Mouse (Mus musculus) urinary bladder, postnatal 10 days (tissue): Measurements from ENCODE around the gene Trip11.

Source experiments
- DNase-seq: peaks from one replicate; pipeline ENCODE4 v3.0.0; 2022; ENCODE audit warnings: low spot score

The Trip11 gene

DNA sequence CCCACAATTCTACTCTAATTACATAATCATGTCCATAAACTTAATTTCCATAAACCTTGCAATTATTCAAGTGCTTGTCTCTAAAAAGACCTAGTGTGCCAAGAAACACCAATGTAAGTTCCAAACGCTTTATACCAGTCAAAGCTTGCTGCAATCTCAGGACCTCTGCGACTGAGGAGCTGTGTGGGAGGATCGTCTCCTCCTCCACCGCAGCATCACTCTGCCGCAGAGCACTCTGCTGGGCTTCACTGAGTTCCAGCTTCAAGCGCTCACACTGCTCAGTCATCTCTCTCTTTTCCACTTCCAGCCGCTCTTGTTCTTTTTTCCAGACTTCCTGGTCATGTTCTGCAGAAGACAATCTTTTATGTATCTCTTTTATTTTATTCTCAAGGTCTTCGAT is 19.8 kb downstream of the Trip11 start:
- DNase-seq = no peak

DNA sequence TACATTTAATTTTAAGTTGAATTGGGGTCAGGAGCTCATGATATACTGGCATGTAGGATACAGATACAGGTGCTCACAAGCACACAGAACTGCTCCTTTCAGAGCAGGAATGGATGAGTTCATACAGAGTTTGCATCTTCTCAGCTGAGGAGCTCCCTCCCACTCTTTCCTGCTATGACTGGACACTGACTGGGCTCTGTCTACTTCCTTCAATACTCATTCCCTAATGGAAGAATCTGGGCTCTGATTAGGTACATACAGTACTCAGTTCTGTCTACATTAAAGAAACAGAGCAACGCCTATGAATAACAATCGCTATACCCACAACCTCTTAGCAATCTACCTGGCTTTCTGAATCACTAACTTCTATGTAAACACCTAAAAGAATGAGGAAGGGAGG is 20.2 kb downstream of the Trip11 start:
- DNase-seq = no peak

DNA sequence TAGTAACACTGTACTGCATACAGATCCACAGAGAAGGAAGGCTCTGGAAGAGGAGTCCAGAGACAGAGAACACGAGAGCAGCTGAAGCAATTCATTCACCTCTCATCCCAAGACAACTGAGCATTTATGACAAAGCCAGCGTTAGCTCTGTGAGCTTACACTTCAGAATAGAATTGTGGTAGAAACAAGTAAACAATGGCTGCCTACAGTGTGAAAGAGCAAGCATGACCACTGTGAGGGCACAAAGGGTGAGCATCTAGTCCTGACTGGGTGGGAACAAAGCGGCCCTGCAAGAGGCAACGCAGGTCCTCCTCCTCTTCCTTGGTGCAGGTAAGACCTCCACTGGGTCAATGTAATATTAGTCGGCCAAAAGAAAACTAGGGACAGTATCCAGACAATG is 22.0 kb downstream of the Trip11 start:
- no peak for DNase-seq

DNA sequence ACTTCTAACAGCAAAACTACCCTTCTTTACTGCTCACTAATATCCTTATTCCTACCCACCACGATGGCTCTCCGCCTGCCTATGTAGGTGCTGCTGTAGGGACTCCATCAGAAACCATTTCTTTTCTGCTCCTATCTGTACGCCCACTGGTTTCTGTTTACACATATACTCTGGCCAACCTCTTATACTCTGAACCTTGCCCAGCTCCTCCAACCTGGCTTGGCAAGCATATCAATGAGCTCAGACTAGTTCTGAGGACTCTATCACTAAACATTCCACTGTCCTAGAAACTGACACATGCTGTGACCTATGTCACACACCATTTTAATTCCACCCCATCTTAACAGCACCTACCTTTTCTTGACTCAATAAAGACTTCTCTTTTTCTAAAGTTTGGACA is 23.7 kb downstream of the Trip11 start:
- DNase-seq = no peak

DNA sequence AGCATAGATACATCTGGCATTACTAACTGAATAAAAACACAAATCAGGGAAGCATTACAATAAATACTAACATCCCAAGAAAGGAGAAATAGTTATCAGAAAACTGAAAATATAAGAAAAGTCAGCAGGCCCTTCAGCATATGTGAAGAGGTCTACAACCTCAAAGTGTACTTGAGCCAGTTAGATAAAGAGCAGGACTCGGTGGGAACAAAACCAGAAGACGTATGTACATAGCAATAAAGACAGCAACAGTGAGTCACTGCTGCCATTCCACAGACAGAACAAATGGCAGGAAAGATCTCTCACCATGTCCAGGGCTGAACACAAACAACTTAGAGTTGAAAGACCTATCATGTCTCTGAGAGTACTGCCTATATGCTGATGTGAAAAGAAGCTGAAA is 24.8 kb downstream of the Trip11 start:
- no peak for DNase-seq

DNA sequence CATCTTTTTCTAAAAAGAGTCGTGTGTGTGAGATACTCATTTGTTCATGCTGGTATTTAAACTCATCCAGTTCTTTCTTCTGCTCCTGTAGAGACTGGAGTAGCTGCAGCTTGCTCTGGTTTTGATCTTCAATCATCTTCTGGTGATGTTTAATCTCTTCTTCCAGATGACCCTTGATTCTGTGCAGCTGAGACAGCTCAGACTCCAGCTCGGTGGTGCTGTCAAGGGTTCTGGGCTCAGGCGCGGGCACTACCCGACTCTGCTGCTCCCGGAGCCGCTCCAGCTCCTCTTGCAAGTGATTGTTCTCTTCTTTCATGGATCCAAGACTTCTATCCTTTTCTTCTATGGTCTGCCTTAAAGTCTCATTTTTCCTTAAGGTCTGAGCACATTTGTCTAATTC is 28.1 kb downstream of the Trip11 start:
- no peak for DNase-seq

DNA sequence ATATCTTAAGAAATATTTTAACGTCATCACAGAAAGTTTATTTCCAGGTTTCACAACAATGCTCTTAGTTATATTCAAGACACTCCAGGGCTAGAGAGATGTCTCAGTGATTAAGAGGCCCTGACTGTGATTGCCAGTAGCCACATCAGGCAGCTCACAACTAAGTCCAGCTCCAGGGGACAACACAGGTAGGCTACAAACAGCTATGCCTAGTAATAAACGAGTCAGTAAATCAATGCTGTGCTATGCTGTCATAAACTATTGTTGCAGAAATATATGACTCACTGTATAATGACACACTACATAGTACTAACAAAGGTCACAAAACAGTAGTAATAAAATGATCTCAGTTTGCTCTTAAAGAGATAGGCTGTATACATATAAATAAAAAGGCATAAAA is 36.7 kb downstream of the Trip11 start:
- DNase-seq = no peak

DNA sequence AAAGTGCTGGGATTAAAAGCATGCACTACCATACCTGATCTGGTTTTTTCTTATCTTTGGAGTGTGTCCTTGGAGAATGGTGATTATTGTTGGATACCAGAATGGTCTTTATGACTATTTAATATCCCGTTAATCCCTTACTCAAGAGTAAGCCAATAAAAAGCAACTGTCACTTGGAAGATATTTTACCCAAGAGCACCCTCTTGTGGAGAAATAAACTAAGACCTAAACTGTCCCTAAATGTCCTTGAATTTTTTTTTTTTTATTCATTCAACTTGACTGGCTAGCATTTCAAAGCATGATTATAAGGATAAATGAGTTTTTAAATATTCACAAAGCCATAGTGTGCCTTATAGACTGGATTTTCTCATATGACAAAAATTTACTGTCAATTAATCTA is 38.0 kb downstream of the Trip11 start:
- DNase-seq = no peak

DNA sequence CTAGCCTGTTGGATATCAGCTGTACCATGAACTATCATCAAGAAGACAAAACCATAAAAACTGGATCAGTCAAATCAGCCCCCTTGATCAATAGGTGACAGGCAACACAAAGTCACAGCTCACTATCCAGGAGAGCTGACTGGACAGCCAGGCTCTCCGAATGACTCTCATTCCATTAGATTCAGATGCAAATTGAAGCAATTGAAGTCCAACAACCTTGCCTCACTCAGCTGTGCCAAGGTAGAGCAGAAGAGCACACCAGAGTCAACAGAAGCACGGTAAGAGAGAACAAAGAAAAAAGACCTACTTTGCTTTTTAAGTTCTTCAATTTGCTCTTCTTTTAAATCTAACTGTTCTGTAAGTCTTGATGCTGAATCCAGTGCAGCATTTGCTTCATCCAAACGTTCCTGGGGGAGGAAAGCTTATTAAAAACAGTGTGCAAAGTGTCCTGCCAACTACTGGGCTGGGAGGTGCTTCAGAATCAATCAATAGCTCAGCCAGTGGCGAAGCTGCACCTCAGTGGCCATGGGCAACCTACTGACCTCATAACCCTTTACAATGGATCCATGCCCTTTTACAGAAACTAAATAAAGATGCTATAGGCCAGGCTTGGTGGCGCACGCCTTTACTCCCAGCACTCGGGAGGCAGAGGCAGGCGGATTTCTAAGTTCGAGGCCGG is 50.6 kb downstream of the Trip11 start:
- DNase-seq = no peak

DNA sequence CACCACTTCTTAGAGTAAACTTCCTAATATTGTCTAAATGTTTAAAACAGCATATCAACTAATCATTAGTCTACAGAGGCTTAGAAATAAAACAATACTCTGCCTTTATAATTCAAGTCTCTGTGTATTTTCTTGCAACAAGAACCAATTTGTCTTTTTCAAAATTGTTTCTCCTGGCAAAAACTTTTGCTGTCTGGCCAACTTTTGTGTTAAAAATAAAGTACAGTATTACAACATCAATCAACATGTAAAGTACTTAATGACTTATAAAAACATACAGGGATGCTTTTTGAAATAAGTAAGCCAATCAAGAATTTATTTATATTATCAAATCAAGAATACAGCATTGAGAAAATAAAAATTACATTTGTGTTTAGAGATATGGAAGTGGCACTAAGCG is 52.8 kb downstream of the Trip11 start:
- DNase-seq = no peak

DNA sequence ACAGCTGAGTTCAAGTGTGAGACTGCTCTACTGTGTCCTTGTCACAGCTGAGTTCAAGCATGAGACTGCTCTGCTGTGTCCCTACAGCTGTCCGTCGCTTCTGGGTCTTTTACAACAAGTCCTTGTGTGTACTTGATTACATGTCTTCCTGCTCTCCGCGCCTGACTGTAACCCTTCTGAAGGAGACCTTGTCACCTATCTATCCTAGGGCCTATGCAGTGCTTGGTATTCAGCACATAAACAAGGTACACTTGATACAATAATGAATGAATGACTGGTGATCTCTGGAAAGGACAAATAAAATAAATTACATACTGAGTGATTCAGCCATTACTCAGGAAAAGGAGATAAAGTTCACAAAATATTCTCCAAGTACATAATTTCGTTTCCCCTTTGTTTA is 55.1 kb downstream of the Trip11 start:
- DNase-seq = no peak

DNA sequence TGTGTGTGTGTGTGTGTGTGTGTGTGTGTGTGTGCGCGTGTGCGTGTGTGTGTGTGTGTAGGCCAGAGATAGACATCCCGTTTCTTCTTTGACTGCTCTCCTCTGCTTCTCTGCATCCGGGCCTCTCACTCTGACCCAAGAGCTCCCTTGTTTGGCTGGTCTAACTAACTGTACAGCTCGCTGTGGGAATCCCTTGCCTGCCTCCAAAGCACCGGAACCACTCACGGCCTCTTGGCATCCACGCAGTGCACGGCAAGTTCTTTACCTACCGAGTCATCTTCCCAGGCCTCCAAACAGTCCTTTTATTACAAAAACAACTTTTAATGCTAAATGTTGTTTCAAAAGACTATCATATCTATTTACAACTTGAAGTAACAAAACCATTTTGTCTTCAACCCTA is 58.7 kb downstream of the Trip11 start:
- DNase-seq = no peak

DNA sequence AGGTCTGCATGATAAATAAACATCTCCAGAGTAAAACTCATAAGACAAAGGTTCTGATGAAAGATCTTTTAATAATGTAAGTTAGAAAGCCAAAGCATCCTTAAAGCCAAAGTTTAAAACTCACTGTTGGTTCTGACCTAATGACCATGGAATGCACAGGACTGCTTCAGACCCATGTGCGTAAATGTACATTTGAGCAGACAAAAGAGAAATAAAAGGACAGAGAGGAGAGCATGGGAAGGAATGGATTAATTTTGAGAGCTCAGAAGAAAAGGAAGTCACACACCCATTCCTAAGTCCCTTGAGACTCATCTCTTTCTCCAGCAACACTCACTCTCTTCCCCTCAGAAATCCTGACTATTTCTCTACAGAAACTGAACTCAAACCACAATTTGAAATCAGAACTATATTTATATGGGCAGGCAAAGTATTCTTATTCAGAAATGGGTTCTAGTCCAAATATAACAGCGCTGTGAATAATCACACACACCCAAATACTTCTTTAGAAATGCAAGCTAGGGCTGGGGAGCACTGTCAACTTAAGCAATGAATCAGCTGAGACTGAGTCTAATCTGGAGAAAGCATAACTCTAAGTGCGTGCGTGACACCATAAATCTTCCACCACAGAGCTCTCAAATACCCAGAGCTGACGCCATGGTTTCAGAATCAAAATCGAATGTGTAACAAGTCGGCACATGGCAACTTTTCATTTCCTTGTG is 61.1 kb downstream of the Trip11 start:
- DNase-seq = no peak

DNA sequence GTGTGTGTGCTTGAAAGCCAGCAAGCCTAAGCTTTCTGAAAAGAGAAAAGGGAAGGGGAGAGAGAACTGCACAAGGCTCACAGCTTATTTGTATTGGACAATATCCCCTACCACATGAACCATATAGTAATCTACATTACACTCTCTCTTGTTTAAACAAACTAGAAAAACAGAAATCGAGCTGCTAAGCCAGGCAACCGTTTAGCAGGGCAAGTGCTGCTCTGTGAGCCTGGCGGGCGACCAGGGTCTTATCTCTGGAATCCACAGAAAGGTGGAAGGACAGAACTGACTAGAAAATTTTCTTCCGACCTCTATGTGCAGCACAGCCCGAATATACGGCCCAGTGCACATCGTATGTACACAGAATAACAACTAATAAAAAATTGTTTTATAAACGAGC is 61.8 kb downstream of the Trip11 start:
- no peak for DNase-seq

DNA sequence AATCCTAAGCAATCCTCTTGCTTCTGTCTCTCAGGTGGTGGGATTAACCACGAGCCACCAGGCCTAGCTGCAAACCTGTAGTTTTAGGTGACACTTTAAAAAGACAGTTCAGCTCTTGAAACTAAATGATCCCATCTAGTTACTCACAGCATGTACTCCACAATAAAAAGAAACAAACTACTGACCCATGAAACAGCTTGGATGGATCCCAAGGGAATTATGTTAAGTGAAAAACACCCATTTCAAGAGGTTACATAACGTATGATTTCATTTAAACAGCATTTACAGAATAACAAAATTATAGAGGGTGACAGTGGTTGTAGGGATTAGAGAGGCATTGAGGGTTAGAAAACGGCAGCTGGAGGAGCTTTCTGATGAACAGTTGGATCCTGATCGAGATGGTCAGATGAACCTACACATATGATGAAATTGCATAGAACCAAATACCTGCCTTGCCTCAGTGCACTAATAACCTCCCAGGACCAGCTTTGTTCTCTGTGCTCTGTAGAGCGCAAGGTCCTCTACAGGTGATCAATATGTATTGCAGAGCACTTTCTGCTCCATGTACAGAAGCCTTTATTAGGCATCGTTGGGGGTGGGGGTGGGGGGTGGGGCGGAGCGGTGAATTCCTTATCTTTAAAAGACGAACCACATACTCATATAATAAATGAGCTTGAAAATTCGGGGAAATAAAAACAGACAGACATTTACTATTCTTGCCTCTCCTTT is 76.4 kb downstream of the Trip11 start:
- DNase-seq = no peak

DNA sequence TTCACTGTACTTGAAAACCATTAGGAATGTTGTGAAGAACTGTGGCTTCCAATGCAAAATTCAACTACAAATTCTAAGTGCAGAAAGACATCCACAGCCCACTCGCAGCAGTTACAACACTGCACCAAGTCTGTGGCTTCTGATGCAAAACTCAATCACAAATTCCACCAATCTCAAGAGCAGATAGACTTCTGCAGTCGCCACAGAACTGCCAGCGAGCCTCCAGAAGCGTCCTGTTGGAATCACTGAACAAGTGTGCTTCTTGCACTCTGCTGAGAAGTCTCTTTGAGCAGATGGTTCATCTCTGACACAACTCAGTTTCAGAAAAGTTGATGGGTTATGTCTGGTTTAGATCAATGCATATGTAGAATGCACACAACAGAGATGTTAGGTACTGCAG is 78.4 kb downstream of the Trip11 start:
- DNase-seq = no peak

DNA sequence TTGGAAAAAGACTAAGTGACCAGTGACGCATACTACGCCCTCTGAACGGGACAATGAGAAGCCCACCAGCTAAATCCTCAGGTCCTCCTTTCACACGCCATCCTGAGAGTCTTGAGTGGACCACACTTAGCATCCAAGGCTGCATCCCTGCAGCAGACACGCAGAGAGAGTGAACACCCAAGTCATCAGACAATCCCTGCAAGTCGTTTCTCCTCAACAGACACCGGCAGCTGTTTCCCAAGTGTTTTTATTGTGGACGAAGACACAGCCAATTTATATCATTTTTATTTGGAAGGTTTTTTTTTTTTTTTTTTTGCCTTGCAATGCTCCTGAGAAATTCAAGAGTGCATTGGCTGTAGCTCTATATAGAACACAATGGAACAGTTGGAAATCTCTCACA is 79.3 kb downstream of the Trip11 start:
- DNase-seq = no peak

DNA sequence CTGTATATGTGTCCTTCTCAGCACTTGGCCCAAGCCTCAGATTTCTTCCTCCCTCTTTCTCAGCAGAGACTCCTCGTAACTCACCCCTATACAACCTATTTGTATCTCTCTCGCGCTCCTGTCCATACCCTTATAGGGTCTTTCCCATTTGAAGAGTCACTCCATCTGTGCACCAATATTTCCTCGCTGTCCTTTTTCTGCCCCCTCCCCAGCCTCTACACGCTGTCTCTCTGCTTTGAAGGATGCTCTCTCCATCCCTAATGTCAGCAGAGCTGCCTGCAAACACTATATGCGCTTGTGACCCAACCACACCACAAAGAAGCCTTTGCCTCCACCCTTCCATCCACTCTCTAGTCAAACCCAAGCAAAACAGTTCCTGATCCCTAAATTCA is 80.0 kb downstream of the Trip11 start:
- no peak for DNase-seq

DNA sequence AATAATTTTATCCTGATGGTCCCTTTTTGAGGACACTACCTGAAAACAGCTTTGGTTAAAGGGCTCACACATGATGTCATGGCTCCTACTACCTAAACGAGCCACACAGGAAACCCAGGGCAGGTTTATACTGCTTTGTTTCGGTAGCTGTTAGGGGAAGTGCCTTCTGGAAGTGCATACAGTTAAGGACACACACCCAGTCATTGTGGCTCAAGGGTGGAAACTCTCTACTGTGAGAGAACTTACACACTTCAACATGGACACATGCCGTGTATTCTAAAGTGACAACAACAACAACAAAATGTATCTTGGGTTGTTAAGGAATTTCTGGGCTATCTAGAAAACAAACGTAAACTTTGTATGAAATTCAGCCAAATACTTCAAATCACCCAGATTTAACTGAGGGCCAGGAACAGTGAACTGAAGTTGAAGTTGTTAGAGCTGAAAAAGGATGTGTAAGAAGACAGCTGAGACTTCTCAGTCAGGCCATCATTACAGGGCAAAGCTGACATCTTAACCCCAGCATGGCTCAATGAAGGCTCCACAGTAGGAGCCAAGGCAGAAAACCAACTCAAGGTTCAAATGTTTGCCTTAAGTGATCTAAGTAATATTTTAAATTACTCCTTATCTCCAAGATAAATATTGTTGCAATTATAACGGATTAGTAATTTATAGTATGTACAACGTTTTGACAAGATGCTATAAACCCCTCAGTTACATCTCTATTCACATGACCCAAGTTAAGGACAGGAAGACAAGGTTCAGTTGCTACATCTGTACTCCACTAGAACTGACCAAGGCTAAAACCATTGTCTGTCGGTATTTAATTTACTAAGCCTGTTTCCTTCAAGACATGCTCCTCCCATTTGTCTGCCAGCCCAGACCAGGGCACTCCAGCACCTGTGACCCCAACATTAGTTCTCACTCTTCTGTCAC is 80.6 kb downstream of the Trip11 start:
- DNase-seq = no peak

DNA sequence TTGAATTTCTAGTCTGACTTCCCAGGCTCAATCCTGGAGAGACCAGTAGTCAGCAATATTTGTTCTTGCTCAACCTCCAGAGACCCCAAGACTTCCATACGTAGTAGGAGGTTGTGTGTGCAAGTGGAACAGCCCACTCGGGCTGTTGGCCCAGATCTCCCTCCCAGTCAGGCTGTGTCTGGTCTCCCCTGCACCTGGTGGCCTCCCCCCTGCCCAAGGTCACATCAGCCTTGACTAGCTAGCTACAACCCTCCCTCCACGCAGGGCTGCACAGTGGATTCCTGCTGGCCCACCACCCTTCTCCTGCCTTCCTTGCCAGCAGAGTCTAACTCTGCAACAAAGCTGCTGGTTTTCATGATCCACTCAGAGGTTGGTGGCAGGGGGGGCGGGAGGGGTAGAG is 81.8 kb downstream of the Trip11 start:
- no peak for DNase-seq

DNA sequence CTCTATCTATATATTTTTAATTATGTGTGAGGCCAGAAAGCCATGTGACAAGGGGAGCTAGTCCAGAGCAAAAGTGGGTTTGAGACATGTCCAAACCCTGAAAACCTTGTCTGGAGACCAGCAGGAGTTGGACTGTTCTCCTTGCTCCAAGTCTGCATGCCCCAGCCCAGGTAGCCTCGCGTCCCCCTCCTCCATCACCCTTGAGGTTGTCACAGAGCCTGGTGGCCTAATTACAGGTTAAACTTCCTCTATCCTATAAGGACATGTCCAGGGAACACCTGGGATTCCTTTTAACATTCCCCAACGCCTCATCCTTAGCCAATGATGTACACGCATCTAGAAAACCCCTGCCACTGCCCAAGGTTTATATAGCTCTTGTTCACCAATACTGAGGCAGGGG is 89.9 kb downstream of the Trip11 start:
- DNase-seq = no peak

DNA sequence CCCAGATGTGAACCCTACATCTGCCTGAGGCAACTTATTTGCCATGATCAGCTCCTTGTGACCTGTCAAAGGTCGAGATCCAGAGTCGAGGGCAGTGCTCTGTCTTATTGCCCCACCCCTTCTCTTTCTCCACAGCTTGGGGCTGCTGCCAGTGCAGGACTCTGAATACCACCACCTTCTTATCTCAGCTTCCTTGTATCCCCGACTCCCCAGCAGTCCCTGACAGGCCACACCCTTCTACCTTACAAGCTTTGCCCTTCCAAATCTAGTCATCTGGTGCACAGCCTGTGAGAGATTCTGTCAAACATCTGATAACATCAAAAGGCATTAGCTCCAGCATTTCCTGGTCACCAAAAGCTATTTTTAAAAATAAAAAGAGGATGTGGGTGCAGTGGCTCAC is 91.5 kb downstream of the Trip11 start:
- DNase-seq = no peak
